Mouse (Mus musculus) kidney, adult 2 months (tissue): ENCODE measurements around the gene Dnajc10.

Experiments used
- CTCF ChIP-seq: fragments of 200-500 bp; conservative IDR thresholded peaks from 2 replicates; pipeline ENCODE4 v1.5.1; 2011; ENCODE audit warnings: low read depth, mild to moderate bottlenecking, control low read depth, low read length, moderate library complexity, mixed read lengths; ENCODE audit not compliant: insufficient read depth, insufficient read length
- POLR2A ChIP-seq: fragments of 200-500 bp; IDR thresholded peaks from one replicate; pipeline ENCODE4 v1.6.1; 2011; ENCODE audit warnings: low read depth, low read length, control low read depth

DNA sequence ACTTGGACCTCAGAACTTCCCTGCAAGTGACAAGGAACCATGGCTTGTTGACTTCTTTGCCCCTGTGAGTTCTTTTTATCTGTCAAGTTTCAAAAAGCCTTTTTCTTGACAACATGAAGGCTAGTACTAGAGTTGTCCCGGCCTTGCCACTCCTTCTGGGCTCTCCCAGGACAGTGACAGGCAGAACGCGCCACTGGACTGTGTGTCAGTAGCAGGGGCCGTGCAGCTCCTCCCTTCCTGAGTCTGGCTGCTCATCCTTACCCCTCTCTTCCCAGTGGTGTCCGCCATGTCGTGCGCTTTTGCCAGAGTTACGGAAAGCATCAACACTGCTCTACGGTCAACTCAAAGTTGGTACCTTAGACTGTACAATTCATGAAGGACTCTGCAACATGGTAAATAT lies 25.3 kb downstream of the Dnajc10 start:
- TF ChIP-seq POLR2A (no peak), CTCF (no peak)
